Mouse (Mus musculus) heart, adult 2 months (tissue): ENCODE results near the gene Lrrc4c. TPM values are rescaled to one million over a fixed set of nuclear protein-coding genes. Genes with fewer than 3 reads are reported as not detected.

ENCODE experiments used
- DNase-seq, 2 experiments: peaks; one replicate each; pipeline ENCODE4 v3.0.0; 2021
- H3K27ac ChIP-seq: fragments of 200-600 bp; 2 replicates; pipeline ENCODE4 v1.8.1; 2022
- H3K27me3 ChIP-seq: fragments of 200-500 bp; 2 replicates; pipeline ENCODE4 v1.6.1; 2012; ENCODE audit warnings: mild to moderate bottlenecking, low read length, inconsistent platforms, mixed read lengths; ENCODE audit not compliant: control insufficient read depth, insufficient read depth
- H3K36me3 ChIP-seq: fragments of 200-500 bp; 2 replicates; pipeline ENCODE4 v1.6.1; 2012; ENCODE audit warnings: low read length, inconsistent platforms; ENCODE audit not compliant: control insufficient read depth, insufficient read depth
- H3K4me1 ChIP-seq: fragments of 200-500 bp; 2 replicates; pipeline ENCODE4 v1.6.1; 2011; ENCODE audit warnings: low read length; ENCODE audit not compliant: control insufficient read depth, insufficient read depth
- H3K4me3 ChIP-seq: fragments of 200-600 bp; 2 replicates; pipeline ENCODE4 v1.8.1; 2022
- H3K79me2 ChIP-seq: fragments of 200-500 bp; replicated peaks from 2 replicates; pipeline ENCODE4 v1.6.1; 2012; ENCODE audit warnings: mild to moderate bottlenecking, inconsistent platforms, low read length, moderate library complexity, mixed read lengths; ENCODE audit not compliant: control insufficient read depth, insufficient read depth
- H3K9ac ChIP-seq: fragments of 200-500 bp; 2 replicates; pipeline ENCODE4 v1.6.1; 2012; ENCODE audit warnings: low read depth, mild to moderate bottlenecking, control low read depth, inconsistent platforms, low read length, mixed read lengths
- CTCF ChIP-seq: fragments of 200-600 bp; IDR thresholded peaks from 2 replicates; pipeline ENCODE4 v1.8.1; 2022; ENCODE audit warnings: antibody characterized with exemption, mild to moderate bottlenecking, moderate library complexity
- EP300 ChIP-seq: fragments of 200-500 bp; IDR thresholded peaks from 2 replicates; pipeline ENCODE4 v1.6.1; 2011; ENCODE audit warnings: low read depth, low read length, control low read depth; ENCODE audit not compliant: insufficient read depth
- POLR2A ChIP-seq: fragments of 200-500 bp; IDR thresholded peaks from 2 replicates; pipeline ENCODE4 v1.6.1; 2011; ENCODE audit warnings: mild to moderate bottlenecking, low read depth, low read length, control low read depth; ENCODE audit not compliant: insufficient read depth
- WGBS: fragments of 180-500 bp; shearing (Covaris S2); methylation state at CpG from one replicate; pipeline ENCODE4 v1.1.7; 2018; 5-methylcytosine and 5-hydroxymethylcytosine counted together
- intact Hi-C: fragments of 180-260 bp; cut with DNase I; formaldehyde crosslinking; loops from one replicate; pipeline ENCODE4 v1.15.1; 2025
- polyA plus RNA-seq: library from polyadenylated mRNA; depleted of rRNA; stranded (reverse); fragments of >200 nt; gene quantifications from 2 replicates; pipeline ENCODE4 v1.2.3, GENCODE M21; 2012
- total RNA-seq, 2 experiments: library from RNA; stranded (reverse); gene quantifications; 2 replicates each; pipeline ENCODE4 v1.2.3; 2021

Lrrc4c gene
- total and polyA plus RNA-seq, 3 experiments = 0.20 to 0.39 (median 0.23) TPM

DNA sequence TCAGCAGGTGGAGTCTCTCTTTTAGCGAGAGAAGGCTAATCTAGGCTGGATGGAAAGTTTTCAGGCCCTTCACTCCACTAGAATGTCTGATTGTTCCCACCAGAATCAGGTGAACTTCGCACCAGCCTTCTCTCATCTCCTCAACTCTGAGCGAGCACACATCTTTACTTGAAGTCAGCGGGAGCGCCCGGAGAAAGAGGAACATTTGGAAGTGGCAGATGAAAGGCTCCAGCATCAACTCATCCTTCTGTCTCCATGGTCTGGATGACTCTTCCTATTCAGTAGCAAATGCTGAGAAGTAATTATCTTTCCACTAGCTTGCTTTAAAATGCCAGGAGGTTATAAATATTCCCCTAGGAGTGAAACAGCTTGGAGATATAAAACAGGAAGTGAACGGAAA lies 396.6 kb downstream of the Lrrc4c start:
- H3K36me3 ChIP-seq = no peaks in the 10 kb centered on the region
- WGBS = 74% methylated on average over 7 of the region's 7 CpGs
- no peaks in the 10 kb centered on the region for H3K4me1 ChIP-seq
- H3K27ac ChIP-seq = no peak overlapping the region
- no peak for DNase-seq
- H3K27me3 ChIP-seq = no peaks in the 10 kb centered on the region
- H3K79me2 ChIP-seq = no peaks in the 10 kb centered on the region
- H3K4me3 ChIP-seq = no peak overlapping the region
- TF ChIP-seq POLR2A = no peak
- no peak for TF ChIP-seq EP300
- TF ChIP-seq CTCF = no peak
- H3K9ac ChIP-seq = no peak overlapping the region
- intact Hi-C loops = no loop called here

DNA sequence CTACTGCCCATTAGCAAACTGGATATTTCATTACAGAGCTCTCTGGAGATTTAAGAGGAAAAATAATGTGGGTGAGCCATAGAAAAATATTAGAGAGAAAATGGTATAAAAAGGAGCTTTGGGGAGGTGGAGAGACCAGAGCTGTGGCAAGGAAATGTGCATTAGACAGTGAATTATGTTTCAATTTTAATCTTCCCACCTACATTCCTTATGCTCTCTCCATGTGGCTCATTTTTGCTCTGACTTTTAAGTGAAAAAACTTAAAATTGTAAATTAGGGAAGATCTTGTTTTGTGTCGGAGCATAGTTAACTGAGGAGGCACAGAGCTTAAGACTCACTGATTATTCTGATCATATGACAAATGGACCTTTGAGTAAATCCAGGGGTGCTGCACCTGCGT lies 399.4 kb downstream of the Lrrc4c start:
- no peak overlapping the region for H3K4me3 ChIP-seq
- H3K36me3 ChIP-seq = no peaks in the 10 kb centered on the region
- no peaks in the 10 kb centered on the region for H3K4me1 ChIP-seq
- no peaks in the 10 kb centered on the region for H3K79me2 ChIP-seq
- H3K27me3 ChIP-seq = no peaks in the 10 kb centered on the region
- H3K9ac ChIP-seq = no peak overlapping the region
- TF ChIP-seq CTCF = no peak
- TF ChIP-seq EP300 = no peak
- no peak for TF ChIP-seq POLR2A
- WGBS = 61% methylated on average over 2 of the region's 2 CpGs
- no peak overlapping the region for H3K27ac ChIP-seq
- intact Hi-C loops = no loop called here
- no peak for DNase-seq

GRCm38 (mm10) chr2:96723395-96723794 lies 405.4 kb downstream of the Lrrc4c start:
- intact Hi-C loops = no loop called here
- Histone ChIP-seq H3K27ac (no peak overlapping the region), H3K36me3 (no peaks in the 10 kb centered on the region), H3K4me1 (no peaks in the 10 kb centered on the region), H3K27me3 (no peaks in the 10 kb centered on the region), H3K4me3 (no peak overlapping the region), H3K9ac (no peak overlapping the region), H3K79me2 (no peaks in the 10 kb centered on the region)
- DNase-seq = no peak
- TF ChIP-seq CTCF = no peak
- no peak for TF ChIP-seq EP300
- TF ChIP-seq POLR2A = no peak

GRCm38 (mm10) chr2:96736081-96736480 lies 418.1 kb downstream of the Lrrc4c start:
- Histone ChIP-seq H3K27ac (no peak overlapping the region), H3K79me2 (no peaks in the 10 kb centered on the region), H3K9ac (no peak overlapping the region), H3K27me3 (no peaks in the 10 kb centered on the region), H3K4me3 (no peak overlapping the region), H3K4me1 (no peaks in the 10 kb centered on the region), H3K36me3 (no peaks in the 10 kb centered on the region)
- no peak for DNase-seq
- no peak for TF ChIP-seq POLR2A
- no peak for TF ChIP-seq EP300
- no peak for TF ChIP-seq CTCF
- intact Hi-C loops = no loop called here

DNA sequence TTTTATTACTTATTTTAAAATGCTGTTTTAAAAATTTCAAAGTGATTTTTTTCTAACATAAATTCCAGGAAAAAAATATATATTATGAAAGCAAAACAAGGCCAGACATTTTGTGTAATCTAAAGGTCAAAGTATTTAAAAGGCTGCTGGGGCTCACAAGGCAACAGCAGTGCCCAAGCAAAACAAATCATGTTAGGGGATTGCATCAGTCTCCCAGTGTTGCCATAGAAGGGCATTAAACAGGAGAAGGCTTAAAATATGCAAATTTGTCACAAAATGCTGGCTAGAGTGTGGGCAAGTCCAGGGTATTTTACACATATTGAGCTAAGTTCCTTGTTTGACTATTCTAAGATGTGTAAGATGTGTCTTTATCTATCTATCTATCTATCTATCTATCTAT lies 437.1 kb downstream of the Lrrc4c start:
- no peak overlapping the region for H3K27ac ChIP-seq
- no peaks in the 10 kb centered on the region for H3K36me3 ChIP-seq
- DNase-seq = no peak
- no peaks in the 10 kb centered on the region for H3K79me2 ChIP-seq
- no peak for TF ChIP-seq EP300
- TF ChIP-seq CTCF = no peak
- TF ChIP-seq POLR2A = no peak
- H3K27me3 ChIP-seq = no peaks in the 10 kb centered on the region
- H3K9ac ChIP-seq = no peak overlapping the region
- H3K4me1 ChIP-seq = no peaks in the 10 kb centered on the region
- intact Hi-C loops = no loop called here
- no peak overlapping the region for H3K4me3 ChIP-seq

GRCm38 (mm10) chr2:96757701-96758100 lies 439.7 kb downstream of the Lrrc4c start:
- Histone ChIP-seq H3K4me3 (no peak overlapping the region), H3K27me3 (no peaks in the 10 kb centered on the region), H3K9ac (no peak overlapping the region), H3K4me1 (no peaks in the 10 kb centered on the region), H3K79me2 (no peaks in the 10 kb centered on the region), H3K27ac (no peak overlapping the region), H3K36me3 (no peaks in the 10 kb centered on the region)
- intact Hi-C loops = no loop called here
- no peak for DNase-seq
- TF ChIP-seq EP300 = no peak
- TF ChIP-seq POLR2A = no peak
- no peak for TF ChIP-seq CTCF
- 36% methylated on average over 1 of the region's 1 CpGs for WGBS

DNA sequence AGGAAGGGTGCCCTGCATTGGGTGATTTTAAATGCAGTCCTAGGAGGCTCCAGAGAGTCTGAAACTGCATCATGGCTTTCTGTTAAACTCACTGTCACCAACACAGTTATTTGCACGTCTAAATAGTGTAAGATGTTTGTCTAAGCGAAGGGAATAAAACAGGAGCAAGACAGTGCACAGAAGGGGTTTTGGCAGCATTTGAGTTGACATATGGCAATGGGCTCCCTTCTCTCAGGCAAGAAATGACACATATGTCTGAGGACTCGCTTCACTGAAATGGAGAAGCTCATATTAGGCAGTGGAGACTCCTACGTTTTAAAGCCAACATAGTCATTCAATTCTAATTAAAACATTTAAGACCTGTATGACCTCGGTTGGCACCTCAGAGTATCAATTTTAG lies 445.6 kb downstream of the Lrrc4c start:
- intact Hi-C loops = no loop called here
- Histone ChIP-seq H3K4me3 (no peak overlapping the region), H3K27me3 (no peaks in the 10 kb centered on the region), H3K79me2 (no peaks in the 10 kb centered on the region), H3K9ac (no peak overlapping the region), H3K36me3 (no peaks in the 10 kb centered on the region), H3K27ac (no peak overlapping the region), H3K4me1 (no peaks in the 10 kb centered on the region)
- WGBS = 57% methylated on average over 5 of the region's 5 CpGs
- DNase-seq = no peak
- TF ChIP-seq CTCF (no peak), POLR2A (no peak), EP300 (no peak)
